Mouse (Mus musculus) cerebellum, postnatal 36 days (tissue): ENCODE measurements around the gene Senp7.

Experiments
- DNase-seq, 2 experiments: peaks; one replicate each; pipeline ENCODE4 v3.0.0; 2021 to 2022; ENCODE audit warnings: mixed read lengths in 2 of 2

Gene Senp7

GRCm38 (mm10) chr16:56139921-56140320 is 91.8 kb downstream of the Senp7 start:
- no peak for DNase-seq

GRCm38 (mm10) chr16:56144876-56145555 is 96.9 kb downstream of the Senp7 start:
- DNase-seq: no peak

GRCm38 (mm10) chr16:56147679-56148078 is 99.5 kb downstream of the Senp7 start:
- DNase-seq: no peak

- DNase-seq: no peak
These were observed 115.3 kb downstream of the Senp7 start for GRCm38 (mm10) chr16:56163466-56163865.

GRCm38 (mm10) chr16:56170247-56170646 is 122.1 kb downstream of the Senp7 start:
- DNase-seq: no peak

- peak; percentile 35 for DNase-seq
These were observed 127.9 kb downstream of the Senp7 start for GRCm38 (mm10) chr16:56175867-56176581.

GRCm38 (mm10) chr16:56186863-56187262 is 138.7 kb downstream of the Senp7 start:
- DNase-seq: no peak

- DNase-seq: no peak
These were observed 140.1 kb downstream of the Senp7 start for GRCm38 (mm10) chr16:56188198-56188597.

- DNase-seq: no peak
These were observed 155.9 kb downstream of the Senp7 start, which contains the start of gene Impg2 for GRCm38 (mm10) chr16:56204051-56204450. Gene Impg2, plus strand, starts transcription at chr16:56204313.

GRCm38 (mm10) chr16:56212740-56213139 is 164.6 kb downstream of the Senp7 start:
- DNase-seq: no peak

- DNase-seq: no peak
These were observed 179.5 kb downstream of the Senp7 start for GRCm38 (mm10) chr16:56227686-56228085.

- DNase-seq: no peak
These were observed 181.3 kb downstream of the Senp7 start for GRCm38 (mm10) chr16:56229455-56229854.

GRCm38 (mm10) chr16:56231300-56231699 is 183.2 kb downstream of the Senp7 start:
- no peak for DNase-seq

GRCm38 (mm10) chr16:56232736-56233135 is 184.6 kb downstream of the Senp7 start:
- DNase-seq: peak; percentile 15 to 23
